Mouse (Mus musculus): ENCODE results near the gene Csgalnact2. TPM values are rescaled to one million over a fixed set of nuclear protein-coding genes. Genes with fewer than 3 reads are reported as not detected.

The Csgalnact2 gene
- polyA plus RNA-seq, 1 experiment from 2014 or later, result 6.6 TPM

DNA sequence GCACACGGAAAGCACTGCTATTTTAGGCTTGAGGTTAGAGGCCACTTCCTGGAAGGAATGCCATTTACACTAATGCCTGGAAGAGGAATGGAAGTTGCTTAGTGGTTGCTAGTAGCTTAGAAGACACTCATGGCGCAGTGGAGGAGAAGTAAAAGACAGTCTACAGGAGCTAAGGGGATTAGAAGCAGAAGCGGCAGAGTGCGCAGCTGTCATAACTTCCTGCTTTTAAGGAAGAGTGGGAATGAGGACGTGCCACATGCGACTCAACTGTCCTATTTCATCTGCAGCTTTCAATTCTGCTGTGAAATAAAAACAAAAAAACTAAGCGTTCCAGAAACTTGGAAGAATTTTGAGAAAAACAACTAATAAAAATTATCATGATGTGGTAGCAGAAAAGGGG is 11.7 kb downstream of the Csgalnact2 start:
- no peaks in the 10 kb centered on the region for H3K4me1 ChIP-seq
- H3K27ac ChIP-seq (replicated peaks), result no peak overlapping the region
- WGBS, result 79% methylated on average over 7 of the region's 7 CpGs
- DNase-seq (ENCODE audit: low spot score), result no peak
- no peaks in the 10 kb centered on the region for H3K9me3 ChIP-seq
- H3K4me3 ChIP-seq, result no peak overlapping the region
- H3K27me3 ChIP-seq (replicated peaks; ENCODE audit: low read depth, poor library complexity, severe bottlenecking), result no peaks in the 10 kb centered on the region
- peaks cover 19% of the 10 kb centered on the region for H3K36me3 ChIP-seq (replicated peaks)

DNA sequence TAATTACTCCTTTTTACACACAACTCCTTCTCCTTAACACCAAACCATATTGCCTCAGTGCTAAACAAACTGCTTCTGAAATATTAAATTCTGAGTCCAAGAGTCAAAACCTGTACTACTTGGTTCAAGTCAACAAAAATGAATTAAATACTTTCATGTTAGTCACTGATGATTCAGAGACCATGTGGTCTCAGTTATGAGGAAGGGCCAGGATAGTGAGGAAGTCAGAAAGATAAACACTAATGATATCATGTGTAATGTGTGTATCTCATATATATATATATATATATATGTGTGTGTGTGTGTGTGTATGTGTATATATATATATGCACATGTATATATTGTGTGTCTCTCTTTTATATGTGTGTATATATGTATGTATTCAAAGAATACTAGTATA is 12.4 kb downstream of the Csgalnact2 start:
- H3K27me3 ChIP-seq (replicated peaks; ENCODE audit: low read depth, poor library complexity, severe bottlenecking), result no peaks in the 10 kb centered on the region
- no peaks in the 10 kb centered on the region for H3K9me3 ChIP-seq
- H3K27ac ChIP-seq (replicated peaks), result no peak overlapping the region
- DNase-seq (ENCODE audit: low spot score), result no peak
- H3K4me3 ChIP-seq, result no peak overlapping the region
- H3K36me3 ChIP-seq (replicated peaks), result peaks cover 21% of the 10 kb centered on the region
- no peaks in the 10 kb centered on the region for H3K4me1 ChIP-seq

DNA sequence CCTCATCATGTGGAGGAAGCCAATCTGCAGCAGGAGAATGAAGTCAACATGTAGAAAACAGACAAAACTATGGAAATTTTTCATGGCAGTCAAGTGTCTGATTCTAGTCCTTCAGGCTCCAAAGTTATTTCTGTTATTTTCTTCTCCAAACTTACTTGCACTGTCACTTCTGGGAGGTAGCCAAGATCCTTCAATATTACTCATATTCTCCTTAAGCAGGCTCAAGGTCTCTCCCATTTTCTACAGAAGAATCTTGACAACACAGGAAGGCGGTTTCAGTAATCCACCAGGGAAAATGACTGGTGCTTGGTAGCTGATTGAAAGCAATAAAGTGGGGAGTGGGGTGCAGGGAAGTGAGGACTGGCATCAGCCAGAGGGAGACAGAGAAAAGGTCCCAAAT is 16.2 kb downstream of the Csgalnact2 start:
- Histone ChIP-seq H3K4me3 (no peak overlapping the region), H3K36me3 (replicated peaks) (peaks cover 23% of the 10 kb centered on the region), H3K27me3 (replicated peaks; ENCODE audit: low read depth, poor library complexity, severe bottlenecking) (no peaks in the 10 kb centered on the region), H3K9me3 (no peaks in the 10 kb centered on the region), H3K4me1 (no peaks in the 10 kb centered on the region), H3K27ac (replicated peaks) (no peak overlapping the region)
- 96% methylated on average over 1 of the region's 1 CpGs for WGBS
- no peak for DNase-seq (ENCODE audit: low spot score)

DNA sequence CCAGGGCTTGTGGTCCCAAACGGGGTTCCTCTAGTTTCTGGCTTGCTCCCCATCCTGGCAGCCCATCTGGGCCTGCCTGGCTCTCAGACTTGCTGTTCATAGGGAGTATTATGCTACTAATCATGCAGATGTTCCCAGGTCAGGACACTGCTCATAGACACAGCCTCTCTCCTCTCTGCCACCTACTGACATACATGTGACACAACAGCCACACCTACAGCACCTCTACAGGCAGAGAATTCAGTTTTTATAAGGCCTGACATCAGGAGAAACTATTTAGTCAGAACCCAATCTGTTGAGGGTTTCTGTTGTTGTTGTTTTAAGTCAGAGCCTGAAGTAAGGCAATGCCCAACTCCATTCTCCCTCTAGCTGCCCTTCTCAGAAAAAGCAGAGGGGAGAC is 27.1 kb downstream of the Csgalnact2 start:
- H3K36me3 ChIP-seq (replicated peaks), result peaks cover 5% of the 10 kb centered on the region; the same call in 1 of the 2 replicates
- no peak for DNase-seq (ENCODE audit: low spot score)
- no peaks in the 10 kb centered on the region for H3K4me1 ChIP-seq
- no peaks in the 10 kb centered on the region for H3K9me3 ChIP-seq
- no peak overlapping the region for H3K4me3 ChIP-seq
- H3K27me3 ChIP-seq (replicated peaks; ENCODE audit: low read depth, poor library complexity, severe bottlenecking), result no peaks in the 10 kb centered on the region
- 67% methylated on average over 1 of the region's 1 CpGs for WGBS
- no peak overlapping the region for H3K27ac ChIP-seq (replicated peaks)

DNA sequence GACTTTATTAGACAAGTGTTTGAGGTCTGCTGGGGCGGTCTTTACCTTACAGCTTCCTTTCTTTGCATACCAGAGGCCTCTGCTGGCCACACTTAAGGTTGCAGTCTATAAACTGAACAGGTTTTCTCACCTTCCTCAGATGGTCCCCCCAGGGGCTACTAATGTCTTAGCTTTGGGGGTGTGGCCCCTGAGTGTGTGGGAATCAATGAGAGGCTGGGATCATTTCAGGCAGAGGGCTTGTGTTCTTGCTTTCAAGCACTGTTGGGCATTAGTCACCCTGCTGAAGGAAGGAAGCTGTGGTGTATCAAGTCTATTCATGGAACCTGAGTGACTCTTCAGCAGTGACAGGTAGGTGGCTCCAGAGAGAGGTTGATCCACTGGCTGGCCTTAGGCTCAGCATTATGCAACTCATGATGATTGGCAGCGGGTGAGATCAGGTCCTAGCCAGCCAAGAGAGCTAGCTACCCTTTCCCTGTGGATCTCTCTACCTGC is 39.6 kb downstream of the Csgalnact2 start:
- Histone ChIP-seq H3K27ac (replicated peaks) (no peak overlapping the region), H3K4me1 (no peaks in the 10 kb centered on the region), H3K9me3 (no peaks in the 10 kb centered on the region), H3K4me3 (no peak overlapping the region), H3K27me3 (replicated peaks; ENCODE audit: low read depth, poor library complexity, severe bottlenecking) (no peaks in the 10 kb centered on the region), H3K36me3 (replicated peaks) (no peaks in the 10 kb centered on the region)
- WGBS, result 30% methylated on average over 2 of the region's 2 CpGs
- DNase-seq (ENCODE audit: low spot score), result no peak

DNA sequence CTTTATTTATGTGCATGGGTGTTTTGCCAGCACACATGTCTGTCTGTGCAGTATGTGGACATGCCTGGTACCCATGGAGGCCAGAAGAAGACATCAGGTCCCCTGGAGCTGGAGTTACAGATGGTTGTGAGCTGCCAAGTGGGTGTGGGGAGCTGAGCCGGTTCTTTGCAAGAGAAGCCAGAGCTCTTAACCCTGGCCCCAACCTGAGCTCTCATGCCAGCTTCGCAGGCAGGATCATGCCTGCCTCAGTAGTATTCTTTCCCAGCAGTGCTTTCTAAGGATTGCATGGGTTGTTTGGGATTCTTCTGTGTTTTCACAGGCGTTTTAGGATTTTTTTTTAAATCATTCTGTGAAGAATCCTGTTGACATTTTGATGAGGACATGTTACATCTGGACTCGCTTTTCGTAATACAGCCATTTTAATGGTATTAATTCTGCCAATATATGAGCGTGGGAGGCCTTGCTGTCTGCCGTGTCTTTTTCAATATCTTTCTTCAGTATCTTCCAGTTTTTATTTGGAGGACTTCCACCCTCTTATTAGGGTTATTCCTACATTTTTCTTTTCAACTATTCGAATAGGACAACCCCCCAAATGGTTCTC is 41.1 kb downstream of the Csgalnact2 start:
- H3K27me3 ChIP-seq (replicated peaks; ENCODE audit: low read depth, poor library complexity, severe bottlenecking), result no peaks in the 10 kb centered on the region
- no peak overlapping the region for H3K4me3 ChIP-seq
- H3K9me3 ChIP-seq, result no peaks in the 10 kb centered on the region
- DNase-seq (ENCODE audit: low spot score), result no peak
- WGBS, result 84% methylated on average over 8 of the region's 8 CpGs
- no peaks in the 10 kb centered on the region for H3K4me1 ChIP-seq
- H3K36me3 ChIP-seq (replicated peaks), result no peaks in the 10 kb centered on the region
- H3K27ac ChIP-seq (replicated peaks), result no peak overlapping the region

DNA sequence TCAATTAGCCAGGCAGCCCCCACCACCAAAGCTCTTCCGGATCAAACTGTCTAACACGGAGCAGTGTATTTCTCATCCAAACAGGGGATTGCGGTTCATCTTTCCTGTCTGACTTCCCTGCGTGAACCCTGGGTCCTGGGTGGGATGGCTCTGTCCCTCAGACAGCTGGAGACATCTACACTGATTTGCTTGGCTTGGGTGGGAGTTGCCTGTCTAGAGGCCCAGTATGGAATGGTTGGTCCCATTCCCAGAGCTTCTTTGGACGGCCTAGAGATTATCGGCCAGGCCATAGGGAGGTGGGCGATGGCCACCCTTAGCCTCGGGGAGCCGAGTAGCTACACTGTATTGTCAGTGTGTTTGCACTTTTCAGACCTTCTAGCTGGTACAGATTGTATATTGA is 48.1 kb downstream of the Csgalnact2 start:
- Histone ChIP-seq H3K9me3 (no peaks in the 10 kb centered on the region), H3K36me3 (replicated peaks) (no peaks in the 10 kb centered on the region), H3K4me1 (0 out of 2 replicates have a peak, but pooled peaks cover 2% of the 10 kb centered on the region), H3K27ac (replicated peaks) (no peak overlapping the region), H3K4me3 (no peak overlapping the region), H3K27me3 (replicated peaks; ENCODE audit: low read depth, poor library complexity, severe bottlenecking) (no peaks in the 10 kb centered on the region)
- DNase-seq (ENCODE audit: low spot score), result no peak
- 86% methylated on average over 9 of the region's 9 CpGs for WGBS

DNA sequence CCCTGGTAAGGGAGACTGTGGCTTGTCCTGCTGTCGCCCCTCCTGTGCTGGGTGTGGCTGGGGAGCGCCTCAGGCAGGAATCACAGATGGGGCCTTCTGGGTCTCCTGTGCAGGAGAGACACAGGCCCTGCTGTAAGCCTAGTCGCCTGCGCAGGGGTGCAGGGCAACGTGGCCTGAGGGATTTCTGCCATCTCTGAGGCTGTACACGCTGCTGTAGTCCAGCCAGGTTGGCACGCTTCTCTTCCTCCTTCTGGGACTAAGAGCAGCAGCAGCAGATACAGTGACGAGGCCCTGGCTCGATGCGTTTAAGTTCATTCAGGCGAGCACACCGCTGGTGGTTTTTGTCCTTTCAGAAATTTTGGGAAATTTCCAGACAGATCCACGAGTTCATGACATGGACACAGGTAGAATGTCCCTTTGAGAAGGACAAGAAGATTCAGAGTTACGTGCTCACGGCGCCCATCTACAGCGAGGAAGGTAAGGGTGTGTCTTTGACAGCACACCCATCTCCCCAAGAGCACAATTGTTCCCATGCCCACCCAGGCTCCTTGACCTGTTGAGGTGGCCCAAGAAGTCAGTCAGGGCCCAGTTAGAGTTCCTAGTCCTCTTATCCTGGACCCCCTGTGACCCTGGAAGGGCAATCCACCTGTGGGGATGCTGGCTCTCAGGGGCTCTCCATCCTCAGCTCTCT is 50.0 kb downstream of the Csgalnact2 start:
- no peak overlapping the region for H3K4me3 ChIP-seq
- H3K27ac ChIP-seq (replicated peaks), result no peak overlapping the region; the same call in 1 of the 2 replicates
- H3K27me3 ChIP-seq (replicated peaks; ENCODE audit: low read depth, poor library complexity, severe bottlenecking), result no peaks in the 10 kb centered on the region
- no peaks in the 10 kb centered on the region for H3K9me3 ChIP-seq
- no peaks in the 10 kb centered on the region for H3K36me3 ChIP-seq (replicated peaks)
- no peak for DNase-seq (ENCODE audit: low spot score)
- H3K4me1 ChIP-seq, result 0 out of 2 replicates have a peak, but pooled peaks cover 2% of the 10 kb centered on the region
- WGBS, result 77% methylated on average over 17 of the region's 17 CpGs

DNA sequence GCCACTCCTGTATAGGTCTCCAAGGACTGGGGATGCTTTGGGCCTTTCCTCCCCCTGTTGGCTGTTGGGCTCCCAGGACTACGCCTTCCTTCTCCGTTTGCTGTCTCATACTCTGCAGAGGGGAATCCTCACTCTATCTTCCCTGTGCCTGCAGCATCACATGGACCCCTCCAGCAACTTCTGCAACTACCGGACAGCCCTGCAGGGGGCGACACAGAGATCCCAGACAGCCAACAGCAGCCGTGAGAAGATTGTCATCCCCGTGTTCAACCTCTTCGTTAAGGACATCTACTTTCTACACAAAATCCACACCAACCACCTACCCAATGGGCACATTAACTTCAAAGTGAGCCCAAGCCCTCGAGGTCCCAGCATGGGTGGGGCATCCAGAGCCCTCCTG is 51.0 kb downstream of the Csgalnact2 start:
- no peak for DNase-seq (ENCODE audit: low spot score)
- H3K27ac ChIP-seq (replicated peaks), result no peak overlapping the region
- 62% methylated on average over 8 of the region's 8 CpGs for WGBS
- no peaks in the 10 kb centered on the region for H3K27me3 ChIP-seq (replicated peaks; ENCODE audit: low read depth, poor library complexity, severe bottlenecking)
- no peaks in the 10 kb centered on the region for H3K36me3 ChIP-seq (replicated peaks)
- H3K4me1 ChIP-seq, result 0 out of 2 replicates have a peak, but pooled peaks cover 2% of the 10 kb centered on the region
- H3K4me3 ChIP-seq, result no peak overlapping the region
- no peaks in the 10 kb centered on the region for H3K9me3 ChIP-seq

DNA sequence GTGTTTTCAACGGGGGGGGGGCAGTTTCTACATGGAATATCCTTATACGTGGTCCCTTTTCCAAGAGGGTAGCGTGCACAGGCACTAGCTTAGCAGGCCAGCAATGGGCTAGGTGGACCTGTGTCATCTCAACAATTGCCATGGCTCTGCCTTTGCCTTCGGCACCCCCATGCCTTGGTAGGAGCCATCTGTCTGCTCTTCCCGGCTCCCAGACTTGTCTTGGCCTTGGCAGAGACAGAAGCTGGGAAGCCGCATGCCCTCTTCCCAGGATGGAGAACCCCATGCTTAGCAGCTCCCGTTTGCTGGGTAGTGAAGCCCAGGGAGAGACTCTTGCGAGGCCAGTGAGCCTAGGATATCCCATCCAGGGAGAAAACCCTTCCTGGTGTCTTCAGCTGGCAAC is 54.3 kb downstream of the Csgalnact2 start:
- Histone ChIP-seq H3K9me3 (no peaks in the 10 kb centered on the region), H3K4me3 (no peak overlapping the region), H3K27me3 (replicated peaks; ENCODE audit: low read depth, poor library complexity, severe bottlenecking) (0 out of 2 replicates have a peak, but pooled peaks cover 5% of the 10 kb centered on the region), H3K36me3 (replicated peaks) (no peaks in the 10 kb centered on the region), H3K4me1 (no peaks in the 10 kb centered on the region), H3K27ac (replicated peaks) (no peak overlapping the region)
- WGBS, result 92% methylated on average over 8 of the region's 8 CpGs
- no peak for DNase-seq (ENCODE audit: low spot score)

DNA sequence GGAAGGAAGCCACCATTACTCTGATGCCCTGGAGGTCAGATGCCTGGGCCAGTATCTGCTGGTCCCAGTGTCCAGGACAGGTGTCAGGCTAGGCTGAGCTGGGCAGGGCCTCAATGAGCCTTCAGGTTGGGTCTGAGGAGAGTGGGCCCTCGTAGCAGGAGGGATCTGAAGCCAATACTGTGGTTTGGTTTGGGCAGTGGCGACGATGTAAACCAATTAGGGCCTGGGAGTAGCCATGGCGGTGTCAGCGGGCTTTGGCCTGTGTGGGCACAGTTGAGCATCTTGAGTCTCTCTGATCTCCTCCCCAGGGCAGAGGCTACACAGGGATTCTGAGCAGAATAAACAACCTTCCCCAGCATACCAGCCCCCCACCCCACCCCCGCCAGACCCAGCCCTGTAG is 55.3 kb downstream of the Csgalnact2 start:
- H3K4me3 ChIP-seq, result no peak overlapping the region
- 72% methylated on average over 6 of the region's 6 CpGs for WGBS
- 0 out of 2 replicates have a peak, but pooled peaks cover 5% of the 10 kb centered on the region for H3K27me3 ChIP-seq (replicated peaks; ENCODE audit: low read depth, poor library complexity, severe bottlenecking)
- no peak for DNase-seq (ENCODE audit: low spot score)
- no peaks in the 10 kb centered on the region for H3K4me1 ChIP-seq
- no peak overlapping the region for H3K27ac ChIP-seq (replicated peaks)
- no peaks in the 10 kb centered on the region for H3K9me3 ChIP-seq
- H3K36me3 ChIP-seq (replicated peaks), result no peaks in the 10 kb centered on the region

DNA sequence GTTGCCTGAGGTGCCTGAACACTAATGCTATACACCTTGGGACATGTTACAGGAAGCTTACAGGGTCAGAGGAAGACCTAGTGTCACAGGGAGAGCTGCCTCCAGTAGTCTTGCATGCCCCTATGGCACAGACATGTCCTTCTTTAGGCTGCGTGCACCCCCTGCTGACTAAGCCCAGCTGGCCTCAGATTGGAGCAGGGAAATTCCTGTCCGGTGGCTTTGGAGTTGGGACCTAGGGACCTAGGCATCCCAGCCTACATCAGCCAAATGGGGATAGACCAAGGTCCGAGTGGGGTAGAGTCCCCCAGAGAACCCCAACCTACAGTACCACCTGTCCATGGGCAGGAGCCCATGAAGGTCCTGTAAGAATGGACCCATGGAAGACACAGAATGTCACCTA is 56.6 kb downstream of the Csgalnact2 start:
- Histone ChIP-seq H3K36me3 (replicated peaks) (no peaks in the 10 kb centered on the region), H3K27me3 (replicated peaks; ENCODE audit: low read depth, poor library complexity, severe bottlenecking) (0 out of 2 replicates have a peak, but pooled peaks cover 5% of the 10 kb centered on the region), H3K27ac (replicated peaks) (no peak overlapping the region), H3K4me1 (no peaks in the 10 kb centered on the region), H3K4me3 (no peak overlapping the region), H3K9me3 (no peaks in the 10 kb centered on the region)
- WGBS, result 76% methylated on average over 3 of the region's 3 CpGs
- no peak for DNase-seq (ENCODE audit: low spot score)

DNA sequence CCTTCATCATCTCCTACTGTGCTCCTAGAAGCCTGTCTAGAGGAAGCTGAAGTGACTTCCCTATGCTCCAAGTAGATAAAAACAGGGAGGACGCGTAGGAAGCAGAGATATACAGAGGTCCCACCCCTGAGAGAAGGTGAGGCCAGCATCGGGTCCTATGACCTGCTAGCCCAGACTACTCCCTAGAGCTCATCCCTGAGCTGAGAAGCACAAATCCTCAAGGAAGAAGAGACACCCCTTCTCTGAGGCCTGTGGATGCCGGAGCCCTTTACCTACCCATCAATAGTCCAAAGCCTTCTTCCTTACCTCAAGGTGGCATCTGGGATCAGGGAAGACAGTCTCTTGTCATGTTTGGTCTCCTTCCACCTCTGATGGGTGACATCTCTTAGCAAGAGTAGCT is 58.2 kb downstream of the Csgalnact2 start:
- 0 out of 2 replicates have a peak, but pooled peaks cover 5% of the 10 kb centered on the region for H3K27me3 ChIP-seq (replicated peaks; ENCODE audit: low read depth, poor library complexity, severe bottlenecking)
- DNase-seq (ENCODE audit: low spot score), result no peak
- no peaks in the 10 kb centered on the region for H3K36me3 ChIP-seq (replicated peaks)
- no peak overlapping the region for H3K4me3 ChIP-seq
- H3K9me3 ChIP-seq, result no peaks in the 10 kb centered on the region
- 93% methylated on average over 4 of the region's 4 CpGs for WGBS
- H3K27ac ChIP-seq (replicated peaks), result no peak overlapping the region
- H3K4me1 ChIP-seq, result no peaks in the 10 kb centered on the region

Data from embryonic facial prominence, embryonic 10.5 days (tissue).